Mouse (Mus musculus): ENCODE data around the gene Tmprss4. TPM values are rescaled to one million over a fixed set of nuclear protein-coding genes. Genes with fewer than 3 reads are reported as not detected.

The Tmprss4 gene
- polyA plus RNA-seq, 2 experiments, result 2.3 to 5.0 TPM

GRCm38 (mm10) chr9:45201319-45201947 lies 2.5 kb downstream of the Tmprss4 start:
- no peaks in the 10 kb centered on the region for H3K9me3 ChIP-seq (ENCODE audit: control insufficient read depth, low read length)
- no peaks in the 10 kb centered on the region for H3K36me3 ChIP-seq (ENCODE audit: control insufficient read depth, insufficient read depth, low read length)
- DNase-seq (ENCODE audit: low spot score), result no peak
- no peak overlapping the region for H3K27ac ChIP-seq (replicated peaks; ENCODE audit: low read depth, low read length)
- no peaks in the 10 kb centered on the region for H3K4me1 ChIP-seq (ENCODE audit: control insufficient read depth, insufficient read depth, low read length)
- no peak for TF ChIP-seq POLR2A (IDR thresholded peaks at IDR 0.05; ENCODE audit: borderline replicate concordance, extremely low read depth, insufficient read depth, insufficient read length)
- H3K9ac ChIP-seq (ENCODE audit: low read depth, low read length, severe bottlenecking), result no peak overlapping the region
- H3K27me3 ChIP-seq (ENCODE audit: control insufficient read depth, insufficient read depth, low read length), result no peaks in the 10 kb centered on the region
- ATAC-seq (ENCODE audit: low FRiP score, low read depth), result no peak
- WGBS, result 79% methylated on average over 5 of the region's 5 CpGs
- H3K4me2 ChIP-seq (replicated peaks; ENCODE audit: low read depth, low read length, severe bottlenecking), result no peak overlapping the region
- no peak overlapping the region for H3K4me3 ChIP-seq (replicated peaks; ENCODE audit: low read length)

- no peaks in the 10 kb centered on the region for H3K4me1 ChIP-seq (ENCODE audit: control insufficient read depth, insufficient read depth, low read length)
- 76% methylated on average over 5 of the region's 5 CpGs for WGBS
- TF ChIP-seq POLR2A (IDR thresholded peaks at IDR 0.05; ENCODE audit: borderline replicate concordance, extremely low read depth, insufficient read depth, insufficient read length), result no peak
- no peak overlapping the region for H3K9ac ChIP-seq (ENCODE audit: low read depth, low read length, severe bottlenecking)
- H3K27me3 ChIP-seq (ENCODE audit: control insufficient read depth, insufficient read depth, low read length), result no peaks in the 10 kb centered on the region
- DNase-seq (ENCODE audit: low spot score) (no peak), ATAC-seq (ENCODE audit: low FRiP score, low read depth) (no peak)
- no peak overlapping the region for H3K4me2 ChIP-seq (replicated peaks; ENCODE audit: low read depth, low read length, severe bottlenecking)
- no peaks in the 10 kb centered on the region for H3K9me3 ChIP-seq (ENCODE audit: control insufficient read depth, low read length)
- H3K27ac ChIP-seq (replicated peaks; ENCODE audit: low read depth, low read length), result no peak overlapping the region
- no peak overlapping the region for H3K4me3 ChIP-seq (replicated peaks; ENCODE audit: low read length)
- H3K36me3 ChIP-seq (ENCODE audit: control insufficient read depth, insufficient read depth, low read length), result no peaks in the 10 kb centered on the region
These were observed 6.3 kb downstream of the Tmprss4 start for GRCm38 (mm10) chr9:45197549-45197948.

GRCm38 (mm10) chr9:45196125-45196830 lies 7.6 kb downstream of the Tmprss4 start:
- no peak overlapping the region for H3K9ac ChIP-seq (ENCODE audit: low read depth, low read length, severe bottlenecking)
- H3K4me2 ChIP-seq (replicated peaks; ENCODE audit: low read depth, low read length, severe bottlenecking), result no peak overlapping the region
- no peaks in the 10 kb centered on the region for H3K4me1 ChIP-seq (ENCODE audit: control insufficient read depth, insufficient read depth, low read length)
- ATAC-seq (ENCODE audit: low FRiP score, low read depth), result no peak
- H3K9me3 ChIP-seq (ENCODE audit: control insufficient read depth, low read length), result no peaks in the 10 kb centered on the region
- H3K27me3 ChIP-seq (ENCODE audit: control insufficient read depth, insufficient read depth, low read length), result no peaks in the 10 kb centered on the region
- WGBS, result 56% methylated on average over 8 of the region's 8 CpGs
- TF ChIP-seq POLR2A (IDR thresholded peaks at IDR 0.05; ENCODE audit: borderline replicate concordance, extremely low read depth, insufficient read depth, insufficient read length), result no peak
- no peaks in the 10 kb centered on the region for H3K36me3 ChIP-seq (ENCODE audit: control insufficient read depth, insufficient read depth, low read length)
- no peak for DNase-seq (ENCODE audit: low spot score)
- no peak overlapping the region for H3K4me3 ChIP-seq (replicated peaks; ENCODE audit: low read length)
- H3K27ac ChIP-seq (replicated peaks; ENCODE audit: low read depth, low read length), result no peak overlapping the region

GRCm38 (mm10) chr9:45195468-45195867 lies 8.4 kb downstream of the Tmprss4 start:
- Histone ChIP-seq H3K4me3 (replicated peaks; ENCODE audit: low read length) (no peak overlapping the region), H3K27ac (replicated peaks; ENCODE audit: low read depth, low read length) (no peak overlapping the region), H3K4me1 (ENCODE audit: control insufficient read depth, insufficient read depth, low read length) (no peaks in the 10 kb centered on the region), H3K9me3 (ENCODE audit: control insufficient read depth, low read length) (no peaks in the 10 kb centered on the region), H3K27me3 (ENCODE audit: control insufficient read depth, insufficient read depth, low read length) (no peaks in the 10 kb centered on the region), H3K4me2 (replicated peaks; ENCODE audit: low read depth, low read length, severe bottlenecking) (no peak overlapping the region), H3K9ac (ENCODE audit: low read depth, low read length, severe bottlenecking) (no peak overlapping the region), H3K36me3 (ENCODE audit: control insufficient read depth, insufficient read depth, low read length) (no peaks in the 10 kb centered on the region)
- 73% methylated on average over 4 of the region's 4 CpGs for WGBS
- no peak for TF ChIP-seq POLR2A (IDR thresholded peaks at IDR 0.05; ENCODE audit: borderline replicate concordance, extremely low read depth, insufficient read depth, insufficient read length)
- ATAC-seq (ENCODE audit: low FRiP score, low read depth), result no peak
- no peak for DNase-seq (ENCODE audit: low spot score)

GRCm38 (mm10) chr9:45189661-45190174 lies 14.2 kb downstream of the Tmprss4 start:
- no peak for ATAC-seq (ENCODE audit: low FRiP score, low read depth)
- H3K27ac ChIP-seq (replicated peaks; ENCODE audit: low read depth, low read length), result no peak overlapping the region
- TF ChIP-seq POLR2A (IDR thresholded peaks at IDR 0.05; ENCODE audit: borderline replicate concordance, extremely low read depth, insufficient read depth, insufficient read length), result no peak
- H3K36me3 ChIP-seq (ENCODE audit: control insufficient read depth, insufficient read depth, low read length), result no peaks in the 10 kb centered on the region
- no peaks in the 10 kb centered on the region for H3K4me1 ChIP-seq (ENCODE audit: control insufficient read depth, insufficient read depth, low read length)
- DNase-seq (ENCODE audit: low spot score), result no peak
- H3K4me2 ChIP-seq (replicated peaks; ENCODE audit: low read depth, low read length, severe bottlenecking), result no peak overlapping the region
- no peak overlapping the region for H3K4me3 ChIP-seq (replicated peaks; ENCODE audit: low read length)
- no peak overlapping the region for H3K9ac ChIP-seq (ENCODE audit: low read depth, low read length, severe bottlenecking)
- no peaks in the 10 kb centered on the region for H3K9me3 ChIP-seq (ENCODE audit: control insufficient read depth, low read length)
- no peaks in the 10 kb centered on the region for H3K27me3 ChIP-seq (ENCODE audit: control insufficient read depth, insufficient read depth, low read length)
- WGBS, result 83% methylated on average over 4 of the region's 4 CpGs
